Mouse (Mus musculus) gastrocnemius, adult 8-10 months (tissue): ENCODE measurements around the gene Mrpl30. TPM values are rescaled to one million over a fixed set of nuclear protein-coding genes. Genes with fewer than 3 reads are reported as not detected.

ENCODE experiments used
- DNase-seq, 2 experiments: peaks; one replicate each; pipeline ENCODE4 v3.0.0; 2022; ENCODE audit warnings: low spot score in 2 of 2
- total RNA-seq, 4 experiments: library from RNA; stranded (reverse); gene quantifications; 2 replicates each; pipeline ENCODE4 v1.2.4; 2022

Gene Mrpl30
- total RNA-seq, 4 experiments from 2014 or later, result 261 to 309 (median 283) TPM

DNA sequence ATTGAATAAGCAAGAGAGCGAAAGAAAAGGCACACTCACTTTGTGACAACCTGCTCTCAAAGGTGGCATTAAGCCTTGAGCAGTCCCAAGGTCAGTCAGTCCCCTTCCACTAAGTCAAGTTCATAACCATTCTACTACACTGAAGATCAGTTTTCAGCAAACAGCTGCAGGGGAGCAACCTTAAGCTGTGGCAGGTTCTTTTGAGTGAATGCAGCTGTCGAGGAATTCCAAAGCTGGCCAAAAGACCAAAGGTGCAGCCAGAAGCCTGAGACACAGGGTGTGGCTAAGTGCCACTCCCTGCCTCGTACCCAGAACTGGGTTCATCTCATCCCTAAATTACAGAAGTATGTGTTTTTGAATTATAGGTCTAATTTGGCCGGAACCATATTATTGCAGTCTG lies 9.5 kb downstream of the Mrpl30 start:
- DNase-seq, result no peak

DNA sequence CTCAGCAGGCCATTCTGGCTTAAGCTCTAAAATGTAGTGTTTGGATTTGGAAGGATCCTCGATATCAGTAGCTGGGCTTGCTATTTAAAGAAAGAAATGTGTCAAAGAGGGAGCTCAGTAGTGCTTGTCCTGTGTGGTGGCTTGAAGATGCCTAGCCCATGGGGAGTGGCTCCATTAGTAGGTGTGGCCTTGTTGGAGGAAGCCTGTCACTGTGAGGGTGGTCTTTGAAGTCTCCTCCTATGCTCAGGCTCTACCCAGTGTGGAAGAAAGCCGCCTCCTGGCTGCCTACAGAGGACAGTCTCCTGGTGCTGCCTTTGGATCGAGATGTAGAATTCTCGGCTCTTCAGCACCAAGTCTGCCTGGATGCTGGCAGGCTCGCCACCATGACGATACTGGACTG lies 10.0 kb downstream of the Mrpl30 start:
- DNase-seq, result no peak

- DNase-seq, result no peak
Observed at GRCm38 (mm10) chr1:37903178-37903577, 12.9 kb downstream of the Mrpl30 start.

GRCm38 (mm10) chr1:37912751-37913150 lies 22.5 kb downstream of the Mrpl30 start:
- DNase-seq, result no peak

- DNase-seq, result no peak
Observed at GRCm38 (mm10) chr1:37916393-37916792, 26.1 kb downstream of the Mrpl30 start, which contains the start of gene Lyg2. TSS of gene Lyg2 (minus strand) at chr1:37916493.

GRCm38 (mm10) chr1:37917666-37918065 lies 27.4 kb downstream of the Mrpl30 start:
- DNase-seq, result no peak

GRCm38 (mm10) chr1:37918096-37918495 lies 27.8 kb downstream of the Mrpl30 start:
- DNase-seq, result no peak

GRCm38 (mm10) chr1:37922536-37922935 lies 32.3 kb downstream of the Mrpl30 start:
- DNase-seq, result no peak

DNA sequence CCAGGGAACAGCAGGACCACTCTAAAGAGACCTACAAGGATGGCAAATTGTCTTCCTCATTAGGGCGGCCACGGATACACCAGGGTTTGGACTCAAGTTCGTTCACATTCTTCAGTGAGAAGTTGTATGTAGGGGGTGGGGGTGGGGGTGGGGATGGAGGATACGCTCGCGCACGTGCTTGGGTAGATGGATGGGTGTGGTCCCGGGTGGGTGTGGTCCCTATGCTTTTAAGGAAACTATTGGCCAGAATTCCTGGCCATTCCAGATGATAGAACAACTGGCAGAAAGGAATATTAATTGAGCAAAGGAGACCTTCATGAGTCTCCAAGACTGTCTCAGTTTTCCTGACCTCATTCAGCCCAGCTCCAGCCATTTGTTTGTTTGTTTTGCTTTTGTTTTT lies 35.7 kb downstream of the Mrpl30 start:
- DNase-seq, result no peak

GRCm38 (mm10) chr1:37931806-37932205 lies 41.5 kb downstream of the Mrpl30 start:
- no peak for DNase-seq

Other genes with a start within 250 kb of the Mrpl30 start
- under 1 TPM; 0.18 to 0.67 (median 0.25) TPM for gene 2010300C02Rik, start 170.4 kb upstream of the Mrpl30 start, total RNA-seq
- gene Tsga10, start 24.0 kb upstream of the Mrpl30 start, total RNA-seq, result 1 to 10 TPM; 6.1 to 8.0 (median 7.7) TPM
- gene Lipt1, start 18.7 kb upstream of the Mrpl30 start, total RNA-seq, result 10 to 100 TPM in 1 of 4 experiments, 1 to 10 TPM in 3; 8.5 to 10.7 (median 9.1) TPM
- gene Mitd1, start 66 bp upstream of the Mrpl30 start, total RNA-seq, result 1 to 10 TPM in 3 of 4 experiments, under 1 TPM in 1; 0.63 to 2.1 (median 1.3) TPM
- gene Lyg2, start 26.0 kb downstream of the Mrpl30 start, total RNA-seq, result not detected
- gene Lyg1, start 67.3 kb downstream of the Mrpl30 start, total RNA-seq, result not detected
- gene Txndc9, start 107.4 kb downstream of the Mrpl30 start, total RNA-seq, result 10 to 100 TPM; 30.9 to 38.3 (median 35.5) TPM
- 10 to 100 TPM; 53.3 to 62.9 (median 54.8) TPM for gene Eif5b, start 107.5 kb downstream of the Mrpl30 start, total RNA-seq
- 10 to 100 TPM; 17.7 to 20.0 (median 19.3) TPM for gene Rev1, start 239.3 kb downstream of the Mrpl30 start, total RNA-seq